Mouse (Mus musculus) kidney, adult 10 weeks (tissue): ENCODE results near the gene Olfr11. TPM values are rescaled to one million over a fixed set of nuclear protein-coding genes. Genes with fewer than 3 reads are reported as not detected.

Experiments
- polyA plus RNA-seq: library from polyadenylated mRNA; stranded (reverse); fragments of 350-450 nt; fragmentation: Illumina TruSeq; extraction: RNeasy Lipid Tissue Mini Kit (QIAGEN cat#74804); gene quantifications from one replicate; pipeline ENCODE4 v1.2.3, GENCODE M21; 2014; ENCODE audit warnings: low read depth, low replicate concordance

Gene Olfr11
- not detected for polyA plus RNA-seq

GRCm38 (mm10) chr13:21642418-21642817, at the start of gene Olfr11:
Olfr11 (minus strand) TSS chr13:21642518.

GRCm38 (mm10) chr13:21677305-21677704, 35.0 kb upstream of the Olfr11 start, which contains the start of gene Olfr1360:
Olfr1360 (minus strand) TSS chr13:21677405.

GRCm38 (mm10) chr13:21663286-21663685, 21.0 kb upstream of the Olfr11 start, which contains the start of gene Olfr1361:
Olfr1361 (minus strand) TSS chr13:21663386.

GRCm38 (mm10) chr13:21613922-21614321, 28.4 kb downstream of the Olfr11 start, which contains the start of gene Olfr1362:
Olfr1362 (minus strand) TSS chr13:21614022.

Other genes starting within 250 kb of the Olfr11 start
- 62.6 TPM for gene Zkscan3, start 239.8 kb downstream of the Olfr11 start, polyA plus RNA-seq
- gene Pgbd1, start 201.5 kb downstream of the Olfr11 start, polyA plus RNA-seq = 7.0 TPM
- gene Zscan26, start 188.8 kb downstream of the Olfr11 start, polyA plus RNA-seq = 67.5 TPM
- 1.5 TPM for gene Nkapl, start 174.0 kb downstream of the Olfr11 start, polyA plus RNA-seq
- gene Zkscan4, start 163.6 kb downstream of the Olfr11 start, polyA plus RNA-seq = 1.5 TPM
- not detected for gene Gm10065, start 163.1 kb downstream of the Olfr11 start, polyA plus RNA-seq
- 4.2 TPM for gene AK157302, start 147.3 kb downstream of the Olfr11 start, polyA plus RNA-seq
- not detected for gene Gm11273, start 141.1 kb downstream of the Olfr11 start, polyA plus RNA-seq
- gene Zkscan8, start 111.4 kb downstream of the Olfr11 start, polyA plus RNA-seq = 26.7 TPM
- not detected for gene Olfr1366, start 99.7 kb downstream of the Olfr11 start, polyA plus RNA-seq
- gene Olfr1535, start 82.6 kb downstream of the Olfr11 start, polyA plus RNA-seq = not detected
- gene Olfr1364, start 60.8 kb downstream of the Olfr11 start, polyA plus RNA-seq = not detected
- not detected for gene Olfr1362, start 28.5 kb downstream of the Olfr11 start, polyA plus RNA-seq
- not detected for gene Olfr1361, start 20.9 kb upstream of the Olfr11 start, polyA plus RNA-seq
- gene Olfr1360, start 34.9 kb upstream of the Olfr11 start, polyA plus RNA-seq = not detected
- not detected for gene Olfr1359, start 55.6 kb upstream of the Olfr11 start, polyA plus RNA-seq
- not detected for gene Hist1h2bl, start 73.6 kb upstream of the Olfr11 start, polyA plus RNA-seq
- not detected for gene Hist1h2ai, start 73.9 kb upstream of the Olfr11 start, polyA plus RNA-seq
- not detected for gene Hist1h3h, start 75.1 kb upstream of the Olfr11 start, polyA plus RNA-seq
- gene Hist1h2bm, start 79.5 kb upstream of the Olfr11 start, polyA plus RNA-seq = not detected
- gene Hist1h4j, start 92.5 kb upstream of the Olfr11 start, polyA plus RNA-seq = 2.0 TPM
- gene Hist1h4k, start 108.0 kb upstream of the Olfr11 start, polyA plus RNA-seq = not detected
- not detected for gene Hist1h2ak, start 111.3 kb upstream of the Olfr11 start, polyA plus RNA-seq
- not detected for gene Hist1h2bn, start 111.6 kb upstream of the Olfr11 start, polyA plus RNA-seq
- gene Hist1h1b, start 138.1 kb upstream of the Olfr11 start, polyA plus RNA-seq = not detected
- gene Hist1h3i, start 140.9 kb upstream of the Olfr11 start, polyA plus RNA-seq = not detected
- gene Hist1h2an, start 144.7 kb upstream of the Olfr11 start, polyA plus RNA-seq = not detected
- gene Hist1h2bp, start 144.9 kb upstream of the Olfr11 start, polyA plus RNA-seq = not detected
- not detected for gene Hist1h2bq, start 167.7 kb upstream of the Olfr11 start, polyA plus RNA-seq
- not detected for gene Hist1h2ao, start 167.9 kb upstream of the Olfr11 start, polyA plus RNA-seq
- not detected for gene Hist1h4m, start 169.2 kb upstream of the Olfr11 start, polyA plus RNA-seq
- gene Hist1h4n, start 189.7 kb upstream of the Olfr11 start, polyA plus RNA-seq = not detected
- not detected for gene Hist1h2ap, start 191.0 kb upstream of the Olfr11 start, polyA plus RNA-seq
- gene Hist1h2br, start 191.2 kb upstream of the Olfr11 start, polyA plus RNA-seq = 0.57 TPM